13 mouse cellular contexts compared by ENCODE assay signal in the genomic region with DNA sequence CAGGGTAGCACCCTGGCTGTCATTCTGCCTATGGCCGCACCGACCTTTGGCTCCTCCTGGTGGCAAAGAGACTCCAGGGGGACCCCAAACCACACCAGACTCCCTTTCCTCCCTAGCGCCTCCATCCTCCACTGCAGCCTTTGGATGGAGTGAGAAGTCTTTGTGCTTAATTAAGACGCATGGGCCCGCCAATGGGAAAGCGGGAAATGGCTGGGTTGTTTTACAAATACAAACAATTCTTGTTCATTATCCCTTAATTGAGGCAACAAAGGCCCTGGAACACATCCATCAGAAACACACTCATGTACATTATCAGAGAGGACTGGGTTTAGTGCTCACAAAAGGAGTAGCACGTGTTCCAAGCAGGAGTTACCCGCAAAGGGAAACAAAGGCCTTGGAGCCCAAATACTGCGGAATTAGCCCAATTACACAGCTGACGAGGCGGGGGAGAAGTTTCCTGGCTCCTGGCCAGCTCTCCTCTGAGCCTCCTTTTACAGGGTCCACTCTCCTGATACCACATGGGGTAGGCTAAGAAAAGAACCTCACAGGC.
DNase-seq lines count a peak whose midpoint lies in the region; ATAC-seq and TF ChIP-seq lines count a peak whose summit lies in the region.
"Had no signal": no experiment of that assay in that cellular context is flagged by ENCODE, and none has a peak within 500 bp of the region (broad histone marks: within the 10 kb centered on the region; RNA-seq: fewer than 3 reads in every experiment).

No protein-coding gene starts in this region.

- ATAC-seq in forebrain, embryonic 14.5 days, result peak; percentile 91
- ATAC-seq in midbrain, embryonic 14.5 days (ENCODE audit: low FRiP score, low TSS enrichment), result peak; percentile 67
- ATAC-seq in granulocyte monocyte progenitor cell, adult 5-6 weeks (replicated peaks; ENCODE audit: poor library complexity, severe bottlenecking), result no peak
- ATAC-seq in heart, embryonic 12.5 days (ENCODE audit: insufficient number of reproducible peaks, low FRiP score), result no peak
- ATAC-seq: inflammation-experienced regulatory T-cells, adult 6 months had no signal

- no peaks in the 10 kb centered on the region for H3K9me3 ChIP-seq in ES-Bruce4 (replicated peaks; ENCODE audit: control insufficient read depth, insufficient read depth, low read length, poor library complexity, severe bottlenecking)
- H3K9me3 ChIP-seq in forebrain, embryonic 14.5 days (replicated peaks; ENCODE audit: control insufficient read depth, low read length), result no peaks in the 10 kb centered on the region
- H3K9me3 ChIP-seq in midbrain, embryonic 14.5 days (ENCODE audit: control insufficient read depth, low read length), result no peaks in the 10 kb centered on the region
- H3K9me3 ChIP-seq in heart, embryonic 12.5 days (replicated peaks), result no peaks in the 10 kb centered on the region
- H3K9me3 ChIP-seq: liver, embryonic 13.5 days had no signal

- H3K27ac ChIP-seq in heart, adult 2 months, result no peak overlapping the region
- H3K27ac ChIP-seq in ES-Bruce4 (ENCODE audit: insufficient read depth, low read length), result no peak overlapping the region
- H3K27ac ChIP-seq in forebrain, embryonic 14.5 days (ENCODE audit: low read depth, low read length), result no peak overlapping the region
- H3K27ac ChIP-seq in midbrain, embryonic 14.5 days (replicated peaks; ENCODE audit: low read depth, low read length), result no peak overlapping the region
- H3K27ac ChIP-seq in heart, embryonic 12.5 days (ENCODE audit: poor library complexity, severe bottlenecking), result no peak overlapping the region
- H3K27ac ChIP-seq: liver, embryonic 13.5 days had no signal

- DNase-seq in heart, adult 2 months, result no peak
- DNase-seq in heart, postnatal 36 days, result no peak
- peak; percentile 92 for DNase-seq in forebrain, embryonic 14.5 days (ENCODE audit: low spot score)
- peak; percentile 78 for DNase-seq in midbrain, embryonic 14.5 days
- no peak for DNase-seq in frontal cortex, postnatal 25 days (ENCODE audit: low spot score in 2 of 2)
- DNase-seq: adrenal gland, adult 2 months; cerebellum, postnatal 36 days; liver, embryonic 13.5 days had no signal

- TF ChIP-seq POLR2A in heart, adult 2 months (IDR thresholded peaks at IDR 0.05; ENCODE audit: insufficient read depth, low read depth, low read length), result no peak
- TF ChIP-seq POLR2A in ES-Bruce4 (IDR thresholded peaks at IDR 0.05; ENCODE audit: insufficient read depth, low read length), result no peak

- H3K36me3 ChIP-seq in heart, adult 2 months (ENCODE audit: control insufficient read depth, insufficient read depth, low read length), result no peaks in the 10 kb centered on the region
- H3K36me3 ChIP-seq in ES-Bruce4 (ENCODE audit: control insufficient read depth, insufficient read depth, low read length, poor library complexity, severe bottlenecking), result no peaks in the 10 kb centered on the region
- no peaks in the 10 kb centered on the region for H3K36me3 ChIP-seq in forebrain, embryonic 14.5 days (ENCODE audit: control insufficient read depth, insufficient read depth, low read length)
- no peaks in the 10 kb centered on the region for H3K36me3 ChIP-seq in midbrain, embryonic 14.5 days (ENCODE audit: control insufficient read depth, insufficient read depth, low read length)
- no peaks in the 10 kb centered on the region for H3K36me3 ChIP-seq in heart, embryonic 12.5 days
- H3K36me3 ChIP-seq: liver, embryonic 13.5 days had no signal

- 0 out of 2 replicates have a peak, but pooled peaks have one; percentile 3 for TF ChIP-seq CTCF in heart, adult 2 months (IDR thresholded peaks at IDR 0.05)
- TF ChIP-seq CTCF in ES-Bruce4 (IDR thresholded peaks at IDR 0.05; ENCODE audit: low read depth, low read length), result peak; percentile 30

- TF ChIP-seq EP300 in heart, adult 2 months (IDR thresholded peaks at IDR 0.05; ENCODE audit: insufficient read depth, low read depth, low read length), result no peak
- no peak for TF ChIP-seq EP300 in ES-Bruce4 (IDR thresholded peaks at IDR 0.05; ENCODE audit: insufficient read depth, low read depth, low read length)

- no peak overlapping the region for H3K9ac ChIP-seq in heart, adult 2 months (ENCODE audit: low read depth, low read length)
- no peak overlapping the region for H3K9ac ChIP-seq in ES-Bruce4 (ENCODE audit: low read depth, poor library complexity, severe bottlenecking)
- no peak overlapping the region for H3K9ac ChIP-seq in forebrain, embryonic 14.5 days (ENCODE audit: low read length)
- H3K9ac ChIP-seq in midbrain, embryonic 14.5 days (replicated peaks; ENCODE audit: low read length), result no peak overlapping the region
- H3K9ac ChIP-seq in heart, embryonic 12.5 days, result no peak overlapping the region
- H3K9ac ChIP-seq: liver, embryonic 13.5 days had no signal

- no peaks in the 10 kb centered on the region for H3K4me1 ChIP-seq in heart, adult 2 months (ENCODE audit: control insufficient read depth, insufficient read depth, low read length)
- no peaks in the 10 kb centered on the region for H3K4me1 ChIP-seq in ES-Bruce4 (ENCODE audit: control insufficient read depth, insufficient read depth, low read length)
- H3K4me1 ChIP-seq in forebrain, embryonic 14.5 days (ENCODE audit: control insufficient read depth, insufficient read depth, low read length), result 0 out of 2 replicates have a peak, but pooled peaks cover 4% of the 10 kb centered on the region
- H3K4me1 ChIP-seq in midbrain, embryonic 14.5 days (ENCODE audit: control insufficient read depth, insufficient read depth, low read length), result 0 out of 2 replicates have a peak, but pooled peaks cover 7% of the 10 kb centered on the region
- 0 out of 2 replicates have a peak, but pooled peaks cover 3% of the 10 kb centered on the region for H3K4me1 ChIP-seq in heart, embryonic 12.5 days (replicated peaks)
- H3K4me1 ChIP-seq: liver, embryonic 13.5 days had no signal

- WGBS in heart, adult 2 months, result 41% methylated on average over 11 of the region's 11 CpGs
- 2% methylated on average over 11 of the region's 11 CpGs for WGBS in forebrain, embryonic 14.5 days
- WGBS in midbrain, embryonic 14.5 days, result 19% methylated on average over 11 of the region's 11 CpGs
- WGBS in heart, embryonic 12.5 days, result 42% methylated on average over 11 of the region's 11 CpGs

- H3K27me3 ChIP-seq in heart, adult 2 months (ENCODE audit: control insufficient read depth, insufficient read depth, low read length), result no peaks in the 10 kb centered on the region
- no peaks in the 10 kb centered on the region for H3K27me3 ChIP-seq in ES-Bruce4 (ENCODE audit: control insufficient read depth, insufficient read depth, low read length, poor library complexity, severe bottlenecking)
- peaks cover 87% of the 10 kb centered on the region for H3K27me3 ChIP-seq in forebrain, embryonic 14.5 days (replicated peaks; ENCODE audit: control insufficient read depth, insufficient read depth, low read length)
- peaks cover 18% of the 10 kb centered on the region for H3K27me3 ChIP-seq in midbrain, embryonic 14.5 days (ENCODE audit: control insufficient read depth, insufficient read depth, low read length)
- peaks cover 39% of the 10 kb centered on the region for H3K27me3 ChIP-seq in heart, embryonic 12.5 days (replicated peaks)

- no peak overlapping the region for H3K4me2 ChIP-seq in forebrain, embryonic 14.5 days (ENCODE audit: low read length)
- no peak overlapping the region for H3K4me2 ChIP-seq in midbrain, embryonic 14.5 days (ENCODE audit: low read length)
- H3K4me2 ChIP-seq in heart, embryonic 12.5 days, result no peak overlapping the region
- H3K4me2 ChIP-seq: liver, embryonic 13.5 days had no signal

- intact Hi-C loops in heart, adult 2 months (cut with DNase I), result no loop called here
- intact Hi-C loops in heart, postnatal 36 days (cut with DNase I), result no loop called here

- no peak overlapping the region for H3K4me3 ChIP-seq in heart, adult 2 months
- no peak overlapping the region for H3K4me3 ChIP-seq in ES-Bruce4 (ENCODE audit: low read depth, low read length)
- no peak overlapping the region for H3K4me3 ChIP-seq in forebrain, embryonic 14.5 days (ENCODE audit: low read depth, low read length)
- no peak overlapping the region for H3K4me3 ChIP-seq in midbrain, embryonic 14.5 days (replicated peaks; ENCODE audit: low read depth, low read length)
- no peak overlapping the region for H3K4me3 ChIP-seq in heart, embryonic 12.5 days
- H3K4me3 ChIP-seq: liver, embryonic 13.5 days; myocyte had no signal

- H3K79me2 ChIP-seq in heart, adult 2 months (replicated peaks; ENCODE audit: control insufficient read depth, insufficient read depth, low read length), result no peaks in the 10 kb centered on the region

Comparison
In these comparisons a context has a peak if more than half of its experiments do, and no peak if none do; other contexts are left out.
1. DNase-seq: peak in forebrain, embryonic 14.5 days (single experiment) and midbrain, embryonic 14.5 days (single experiment); none in heart, adult 2 months (0 of 2), heart, postnatal 36 days (0 of 2) and frontal cortex, postnatal 25 days (0 of 2).
2. ATAC-seq: peak in forebrain, embryonic 14.5 days (single experiment) and midbrain, embryonic 14.5 days (single experiment); none in granulocyte monocyte progenitor cell, adult 5-6 weeks (single experiment) and heart, embryonic 12.5 days (single experiment).